Mouse (Mus musculus) liver, embryonic 14.5 days (tissue): ENCODE measurements around the gene Clk4. TPM values are rescaled to one million over a fixed set of nuclear protein-coding genes. Genes with fewer than 3 reads are reported as not detected.

Source experiments
- ATAC-seq: fragments of 200-750 bp; cut with Nextera tagmentation; 2 replicates; pipeline ENCODE4 v1.8.0; 2017; ENCODE audit warnings: moderate number of reproducible peaks, mild to moderate bottlenecking, moderate library complexity; ENCODE audit not compliant: insufficient read depth
- DNase-seq, 3 experiments: peaks; one replicate each; pipeline ENCODE4 v3.0.0-alpha.2; 2012 to 2013; ENCODE audit warnings: low read depth in 3 of 3, low spot score in 3 of 3
- H3K27ac ChIP-seq: fragments of 300-500 bp; sonication (generic); 2 replicates; pipeline ENCODE4 v1.5.1; 2014; ENCODE audit warnings: moderate library complexity, mild to moderate bottlenecking, control low read depth, inconsistent platforms
- H3K27me3 ChIP-seq: fragments of 300-500 bp; sonication (generic); 2 replicates; pipeline ENCODE4 v1.6.1; 2014; ENCODE audit warnings: mild to moderate bottlenecking, low read length, moderate library complexity; ENCODE audit not compliant: control insufficient read depth, insufficient read depth
- H3K36me3 ChIP-seq: fragments of 300-500 bp; sonication (generic); replicated peaks from 2 replicates; pipeline ENCODE4 v1.6.1; 2014; ENCODE audit warnings: low read depth; ENCODE audit not compliant: control insufficient read depth, insufficient read depth
- H3K4me1 ChIP-seq, 2 experiments: fragments of 200-500 bp in 1 of 2; fragments of 300-500 bp in 1 of 2; sonication (generic) in 1 of 2; replicated peaks; 2 replicates each; pipeline ENCODE4 v1.6.1; 2012 to 2014; ENCODE audit warnings: antibody characterized with exemption in 1 of 2, inconsistent platforms in 1 of 2, low read length in 1 of 2; ENCODE audit not compliant: control insufficient read depth in 2 of 2, insufficient read depth in 2 of 2
- H3K4me2 ChIP-seq: fragments of 300-500 bp; sonication (generic); 2 replicates; pipeline ENCODE4 v1.6.1; 2014; ENCODE audit warnings: low read depth, mild to moderate bottlenecking, control low read depth, moderate library complexity
- H3K4me3 ChIP-seq, 2 experiments: fragments of 200-500 bp in 1 of 2; fragments of 300-500 bp in 1 of 2; sonication (generic) in 1 of 2; 2 replicates each; pipeline ENCODE4 v1.5.1; 2012 to 2014; ENCODE audit warnings: low read depth in 2 of 2, low read length in 2 of 2, mild to moderate bottlenecking in 2 of 2, control low read depth in 1 of 2, inconsistent platforms in 1 of 2, moderate library complexity in 1 of 2; ENCODE audit not compliant: insufficient read depth in 1 of 2
- H3K9ac ChIP-seq: fragments of 300-500 bp; sonication (generic); replicated peaks from 2 replicates; pipeline ENCODE4 v1.6.1; 2014; ENCODE audit warnings: mild to moderate bottlenecking, control low read depth, moderate library complexity
- H3K9me3 ChIP-seq: fragments of 300-500 bp; sonication (generic); 2 replicates; pipeline ENCODE4 v1.6.1; 2016; ENCODE audit warnings: low read length, mixed read lengths; ENCODE audit not compliant: control insufficient read depth
- CTCF ChIP-seq: IDR thresholded peaks from 2 replicates; pipeline ENCODE4 v1.5.1; 2016; ENCODE audit warnings: antibody characterized with exemption, low read depth, control low read depth
- EP300 ChIP-seq: IDR thresholded peaks from 2 replicates; pipeline ENCODE4 v1.6.1; 2016; ENCODE audit warnings: antibody characterized with exemption, low read depth
- WGBS: fragments of 180-500 bp; shearing (Covaris S2); extraction: QIAGEN DNeasy Blood & Tissue Kit; methylation state at CpG from one replicate; pipeline ENCODE4 v1.1.7; 2014; ENCODE audit not compliant: insufficient replicate concordance; 5-methylcytosine and 5-hydroxymethylcytosine counted together
- polyA plus RNA-seq, 2 experiments: library from polyadenylated mRNA; depleted of rRNA in 1 of 2; stranded (reverse) in 1 of 2; unstranded in 1 of 2; fragments of >200 nt; fragmentation: Nextera tagmentation in 1 of 2; extraction: Ambion mirVana in 1 of 2; gene quantifications; 2 replicates each; pipeline versions ENCODE4 v1.2.1 to v1.2.3; 2012 to 2014

The Clk4 gene
- polyA plus RNA-seq, 2 experiments: 45.2 to 49.9 TPM

DNA sequence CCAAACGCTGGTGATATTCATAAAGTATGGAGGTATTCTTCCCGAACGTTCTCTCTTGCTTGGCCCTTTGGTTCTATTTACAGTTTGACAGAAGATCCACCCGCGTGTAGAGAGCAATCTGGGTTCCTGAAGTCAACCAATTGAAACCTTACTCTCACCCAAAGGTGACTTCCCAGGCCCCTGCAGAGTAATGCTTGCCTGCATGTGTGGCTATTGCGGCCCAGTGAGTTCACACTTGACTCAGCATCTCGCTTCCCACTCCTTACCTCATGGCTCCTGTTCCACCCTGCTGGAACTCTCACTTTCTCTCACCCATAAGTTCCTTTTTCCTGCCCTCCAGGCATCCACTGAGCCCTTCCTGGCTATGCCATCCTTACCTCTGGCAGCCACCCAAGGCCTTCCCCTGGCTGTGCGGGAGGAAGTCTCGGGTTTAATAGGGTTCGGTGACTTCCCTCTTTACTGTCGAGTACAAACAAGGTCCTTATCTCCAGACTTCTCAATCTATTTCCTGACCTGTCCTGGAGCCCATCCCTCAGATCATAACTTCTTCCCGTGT, 66.9 kb downstream of the Clk4 start:
- WGBS: 48% methylated on average over 12 of the region's 12 CpGs
- Histone ChIP-seq H3K27me3 (no peaks in the 10 kb centered on the region), H3K4me3 (no peak overlapping the region), H3K27ac (no peak overlapping the region), H3K36me3 (no peaks in the 10 kb centered on the region), H3K9ac (no peak overlapping the region), H3K9me3 (no peaks in the 10 kb centered on the region), H3K4me1 (no peaks in the 10 kb centered on the region), H3K4me2 (no peak overlapping the region)
- TF ChIP-seq CTCF (no peak), EP300 (no peak)
- DNase-seq: no peak
- ATAC-seq: no peak

DNA sequence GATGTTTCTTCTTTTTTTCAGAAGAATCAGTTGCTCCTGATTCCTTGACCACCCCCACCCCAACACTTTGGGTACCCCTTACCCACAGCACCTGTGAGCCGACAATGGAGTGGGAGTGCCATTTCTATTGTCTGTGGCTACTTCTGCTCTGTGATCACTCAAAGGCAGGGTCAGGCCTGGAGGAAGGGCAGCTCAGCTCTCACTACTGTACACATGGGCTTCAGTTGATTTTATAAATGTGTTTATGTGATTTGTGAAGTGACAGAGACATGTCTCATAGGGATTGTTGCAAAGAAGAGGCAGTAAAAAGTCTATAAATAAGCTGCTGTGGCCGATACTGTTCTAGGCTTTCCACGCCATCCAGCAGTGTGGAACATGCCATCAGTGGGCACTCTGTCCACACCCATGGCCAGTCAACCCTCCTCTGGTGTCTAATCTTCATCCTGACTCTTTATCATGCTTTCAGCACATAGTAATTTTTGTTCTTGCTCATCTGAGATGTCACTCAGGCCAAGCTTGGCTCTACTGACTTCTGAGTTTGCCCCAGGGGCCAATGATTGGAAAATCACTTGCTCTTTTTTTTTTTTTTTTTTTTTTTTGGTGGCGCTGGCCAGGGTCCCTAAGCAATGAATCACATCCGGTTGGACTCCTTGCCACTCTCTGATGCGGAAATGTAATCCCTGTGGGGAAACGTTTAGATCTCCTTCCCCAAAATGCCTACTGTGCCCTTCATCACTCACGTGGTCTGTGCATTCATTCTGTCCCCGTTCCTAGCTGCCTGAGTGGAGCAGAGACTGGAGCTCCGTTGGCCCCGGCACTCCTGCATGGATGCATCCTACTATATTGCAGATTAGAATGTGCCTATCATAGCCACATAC, 68.5 kb downstream of the Clk4 start:
- no peaks in the 10 kb centered on the region for H3K27me3 ChIP-seq
- ATAC-seq: no peak
- no peaks in the 10 kb centered on the region for H3K36me3 ChIP-seq
- TF ChIP-seq CTCF: no peak
- TF ChIP-seq EP300: no peak
- H3K4me2 ChIP-seq: no peak overlapping the region
- no peak overlapping the region for H3K4me3 ChIP-seq
- WGBS: 56% methylated on average over 11 of the region's 11 CpGs
- H3K9me3 ChIP-seq: no peaks in the 10 kb centered on the region
- no peak overlapping the region for H3K9ac ChIP-seq
- H3K4me1 ChIP-seq: no peaks in the 10 kb centered on the region
- no peak overlapping the region for H3K27ac ChIP-seq
- DNase-seq: no peak

Other genes with a start within 250 kb of the Clk4 start
- not detected in 2 replicates for gene Olfr54, start 247.5 kb upstream of the Clk4 start, polyA plus RNA-seq (2012; rRNA removed)
- not detected in 2 replicates for gene Olfr54, start 247.5 kb upstream of the Clk4 start, polyA plus RNA-seq (2014; fragmentation: Nextera tagmentation; extraction: Ambion mirVana)
- gene Olfr1375, start 213.6 kb upstream of the Clk4 start, polyA plus RNA-seq (2012; rRNA removed): not detected in 2 replicates
- gene Olfr1375, start 213.6 kb upstream of the Clk4 start, polyA plus RNA-seq (2014; fragmentation: Nextera tagmentation; extraction: Ambion mirVana): not detected in 2 replicates
- gene Zfp354a, start 202.5 kb upstream of the Clk4 start, polyA plus RNA-seq (2012; rRNA removed): 0.47 and 1.1 TPM in 2 replicates
- 1.00 and 1.1 TPM in 2 replicates for gene Zfp354a, start 202.5 kb upstream of the Clk4 start, polyA plus RNA-seq (2014; fragmentation: Nextera tagmentation; extraction: Ambion mirVana)
- not detected in 2 replicates for gene Gm12569, start 41.3 kb upstream of the Clk4 start, polyA plus RNA-seq (2012; rRNA removed)
- gene Gm12569, start 41.3 kb upstream of the Clk4 start, polyA plus RNA-seq (2014; fragmentation: Nextera tagmentation; extraction: Ambion mirVana): not detected in 2 replicates
- 0.18 and 0.38 TPM in 2 replicates for gene BC049762, start 1.3 kb downstream of the Clk4 start, polyA plus RNA-seq (2012; rRNA removed)
- 0.57 and 0.63 TPM in 2 replicates for gene BC049762, start 1.3 kb downstream of the Clk4 start, polyA plus RNA-seq (2014; fragmentation: Nextera tagmentation; extraction: Ambion mirVana)
- 0.19 TPM in 2 replicates for gene Col23a1, start 28.2 kb downstream of the Clk4 start, polyA plus RNA-seq (2012; rRNA removed)
- 0.10 and 0.11 TPM in 2 replicates for gene Col23a1, start 28.2 kb downstream of the Clk4 start, polyA plus RNA-seq (2014; fragmentation: Nextera tagmentation; extraction: Ambion mirVana)